Mouse (Mus musculus): ENCODE data around the gene Ints3. TPM values are rescaled to one million over a fixed set of nuclear protein-coding genes. Genes with fewer than 3 reads are reported as not detected.

Ints3 gene
- polyA plus RNA-seq, 1 experiment = 68.6 TPM

GRCm38 (mm10) chr3:90437131-90437530 lies 3.7 kb upstream of the Ints3 start:
- Histone ChIP-seq H3K27ac (ENCODE audit: insufficient read depth, low read length) (peak overlapping the region; percentile 83), H3K36me3 (ENCODE audit: control insufficient read depth, insufficient read depth, low read length, poor library complexity, severe bottlenecking) (no peaks in the 10 kb centered on the region), H3K9me3 (replicated peaks; ENCODE audit: control insufficient read depth, insufficient read depth, low read length, poor library complexity, severe bottlenecking) (no peaks in the 10 kb centered on the region), H3K27me3 (ENCODE audit: control insufficient read depth, insufficient read depth, low read length, poor library complexity, severe bottlenecking) (no peaks in the 10 kb centered on the region), H3K4me3 (ENCODE audit: low read depth, low read length) (no peak overlapping the region), H3K9ac (ENCODE audit: low read depth, poor library complexity, severe bottlenecking) (no peak overlapping the region), H3K4me1 (ENCODE audit: control insufficient read depth, insufficient read depth, low read length) (no peaks in the 10 kb centered on the region)
- TF ChIP-seq EP300 (IDR thresholded peaks at IDR 0.05; ENCODE audit: insufficient read depth, low read depth, low read length) = no peak
- TF ChIP-seq POLR2A (IDR thresholded peaks at IDR 0.05; ENCODE audit: insufficient read depth, low read length) = no peak
- no peak for TF ChIP-seq CTCF (IDR thresholded peaks at IDR 0.05; ENCODE audit: low read depth, low read length)

GRCm38 (mm10) chr3:90434073-90434730 lies 780 bp upstream of the Ints3 start:
- peak overlapping the region; percentile 46 for H3K9ac ChIP-seq (ENCODE audit: low read depth, poor library complexity, severe bottlenecking)
- peaks cover 1% of the 10 kb centered on the region for H3K4me1 ChIP-seq (ENCODE audit: control insufficient read depth, insufficient read depth, low read length)
- TF ChIP-seq EP300 (IDR thresholded peaks at IDR 0.05; ENCODE audit: insufficient read depth, low read depth, low read length) = no peak
- TF ChIP-seq POLR2A (IDR thresholded peaks at IDR 0.05; ENCODE audit: insufficient read depth, low read length) = no peak
- no peak for TF ChIP-seq CTCF (IDR thresholded peaks at IDR 0.05; ENCODE audit: low read depth, low read length)
- H3K27ac ChIP-seq (ENCODE audit: insufficient read depth, low read length) = peak overlapping the region; percentile 86
- no peaks in the 10 kb centered on the region for H3K27me3 ChIP-seq (ENCODE audit: control insufficient read depth, insufficient read depth, low read length, poor library complexity, severe bottlenecking)
- H3K36me3 ChIP-seq (ENCODE audit: control insufficient read depth, insufficient read depth, low read length, poor library complexity, severe bottlenecking) = peaks cover 2% of the 10 kb centered on the region; the same call in 1 of the 2 replicates
- no peak overlapping the region; the same call in 1 of the 2 replicates for H3K4me3 ChIP-seq (ENCODE audit: low read depth, low read length)
- H3K9me3 ChIP-seq (replicated peaks; ENCODE audit: control insufficient read depth, insufficient read depth, low read length, poor library complexity, severe bottlenecking) = no peaks in the 10 kb centered on the region

DNA sequence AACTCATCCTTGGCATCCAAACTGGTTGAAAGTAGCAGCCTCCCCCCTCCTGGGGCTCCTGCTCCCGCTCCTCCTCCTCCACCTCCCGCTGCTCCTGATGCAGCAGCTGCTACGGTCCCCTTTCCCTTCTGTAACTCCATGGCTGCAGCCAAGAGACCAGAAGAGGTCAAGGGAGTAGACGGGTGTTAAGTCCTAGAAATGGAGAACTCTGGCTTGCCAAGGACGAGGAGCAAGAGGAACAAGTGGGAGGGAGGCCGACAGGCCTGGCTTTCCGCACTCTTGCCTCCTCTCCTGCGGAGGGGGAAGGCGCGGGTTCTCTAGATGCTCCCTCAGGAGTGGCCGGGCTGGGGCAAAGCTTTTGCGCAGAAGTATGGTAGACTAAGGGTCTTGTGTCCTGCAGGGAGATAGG lies 607 bp downstream of the Ints3 start:
- TF ChIP-seq POLR2A (IDR thresholded peaks at IDR 0.05; ENCODE audit: insufficient read depth, low read length) (no peak), CTCF (IDR thresholded peaks at IDR 0.05; ENCODE audit: low read depth, low read length) (no peak), EP300 (IDR thresholded peaks at IDR 0.05; ENCODE audit: insufficient read depth, low read depth, low read length) (no peak)
- H3K27me3 ChIP-seq (ENCODE audit: control insufficient read depth, insufficient read depth, low read length, poor library complexity, severe bottlenecking) = no peaks in the 10 kb centered on the region
- H3K36me3 ChIP-seq (ENCODE audit: control insufficient read depth, insufficient read depth, low read length, poor library complexity, severe bottlenecking) = peaks cover 2% of the 10 kb centered on the region; the same call in 1 of the 2 replicates
- H3K27ac ChIP-seq (ENCODE audit: insufficient read depth, low read length) = peak overlapping the region; percentile 90
- H3K9me3 ChIP-seq (replicated peaks; ENCODE audit: control insufficient read depth, insufficient read depth, low read length, poor library complexity, severe bottlenecking) = no peaks in the 10 kb centered on the region
- peaks cover 1% of the 10 kb centered on the region for H3K4me1 ChIP-seq (ENCODE audit: control insufficient read depth, insufficient read depth, low read length)
- H3K4me3 ChIP-seq (ENCODE audit: low read depth, low read length) = peak overlapping the region; percentile 88
- peak overlapping the region; percentile 94 for H3K9ac ChIP-seq (ENCODE audit: low read depth, poor library complexity, severe bottlenecking)

- no peak overlapping the region for H3K27ac ChIP-seq (ENCODE audit: insufficient read depth, low read length)
- H3K9ac ChIP-seq (ENCODE audit: low read depth, poor library complexity, severe bottlenecking) = peak overlapping the region; percentile 94
- peaks cover 1% of the 10 kb centered on the region for H3K4me1 ChIP-seq (ENCODE audit: control insufficient read depth, insufficient read depth, low read length)
- peak overlapping the region; percentile 88 for H3K4me3 ChIP-seq (ENCODE audit: low read depth, low read length)
- no peaks in the 10 kb centered on the region for H3K9me3 ChIP-seq (replicated peaks; ENCODE audit: control insufficient read depth, insufficient read depth, low read length, poor library complexity, severe bottlenecking)
- H3K36me3 ChIP-seq (ENCODE audit: control insufficient read depth, insufficient read depth, low read length, poor library complexity, severe bottlenecking) = peaks cover 2% of the 10 kb centered on the region; the same call in 1 of the 2 replicates
- TF ChIP-seq CTCF (IDR thresholded peaks at IDR 0.05; ENCODE audit: low read depth, low read length) = no peak
- TF ChIP-seq EP300 (IDR thresholded peaks at IDR 0.05; ENCODE audit: insufficient read depth, low read depth, low read length) = no peak
- TF ChIP-seq POLR2A (IDR thresholded peaks at IDR 0.05; ENCODE audit: insufficient read depth, low read length) = no peak
- no peaks in the 10 kb centered on the region for H3K27me3 ChIP-seq (ENCODE audit: control insufficient read depth, insufficient read depth, low read length, poor library complexity, severe bottlenecking)
Measured at GRCm38 (mm10) chr3:90432348-90432747, 1.1 kb downstream of the Ints3 start.

- H3K9ac ChIP-seq (ENCODE audit: low read depth, poor library complexity, severe bottlenecking) = no peak overlapping the region
- H3K9me3 ChIP-seq (replicated peaks; ENCODE audit: control insufficient read depth, insufficient read depth, low read length, poor library complexity, severe bottlenecking) = no peaks in the 10 kb centered on the region
- no peak overlapping the region for H3K4me3 ChIP-seq (ENCODE audit: low read depth, low read length)
- TF ChIP-seq POLR2A (IDR thresholded peaks at IDR 0.05; ENCODE audit: insufficient read depth, low read length) (no peak), CTCF (IDR thresholded peaks at IDR 0.05; ENCODE audit: low read depth, low read length) (no peak), EP300 (IDR thresholded peaks at IDR 0.05; ENCODE audit: insufficient read depth, low read depth, low read length) (no peak)
- no peaks in the 10 kb centered on the region for H3K27me3 ChIP-seq (ENCODE audit: control insufficient read depth, insufficient read depth, low read length, poor library complexity, severe bottlenecking)
- H3K4me1 ChIP-seq (ENCODE audit: control insufficient read depth, insufficient read depth, low read length) = peaks cover 1% of the 10 kb centered on the region
- peaks cover 2% of the 10 kb centered on the region; the same call in 1 of the 2 replicates for H3K36me3 ChIP-seq (ENCODE audit: control insufficient read depth, insufficient read depth, low read length, poor library complexity, severe bottlenecking)
- peak overlapping the region; percentile 51 for H3K27ac ChIP-seq (ENCODE audit: insufficient read depth, low read length)
Measured at GRCm38 (mm10) chr3:90429576-90429975, 3.8 kb downstream of the Ints3 start.

GRCm38 (mm10) chr3:90428186-90428585 lies 5.2 kb downstream of the Ints3 start:
- peaks cover 1% of the 10 kb centered on the region for H3K4me1 ChIP-seq (ENCODE audit: control insufficient read depth, insufficient read depth, low read length)
- H3K4me3 ChIP-seq (ENCODE audit: low read depth, low read length) = no peak overlapping the region
- H3K27me3 ChIP-seq (ENCODE audit: control insufficient read depth, insufficient read depth, low read length, poor library complexity, severe bottlenecking) = no peaks in the 10 kb centered on the region
- TF ChIP-seq EP300 (IDR thresholded peaks at IDR 0.05; ENCODE audit: insufficient read depth, low read depth, low read length) (no peak), CTCF (IDR thresholded peaks at IDR 0.05; ENCODE audit: low read depth, low read length) (no peak), POLR2A (IDR thresholded peaks at IDR 0.05; ENCODE audit: insufficient read depth, low read length) (no peak)
- H3K9me3 ChIP-seq (replicated peaks; ENCODE audit: control insufficient read depth, insufficient read depth, low read length, poor library complexity, severe bottlenecking) = no peaks in the 10 kb centered on the region
- H3K9ac ChIP-seq (ENCODE audit: low read depth, poor library complexity, severe bottlenecking) = no peak overlapping the region
- H3K36me3 ChIP-seq (ENCODE audit: control insufficient read depth, insufficient read depth, low read length, poor library complexity, severe bottlenecking) = peaks cover 9% of the 10 kb centered on the region
- H3K27ac ChIP-seq (ENCODE audit: insufficient read depth, low read length) = no peak overlapping the region

Data from ES-Bruce4 (cell line).